ENCODE assay signal across 10 mouse cellular contexts in genomic region chr10:59799303-59800044, GRCm38 (mm10).
DNase-seq lines count a peak whose midpoint lies in the region; ATAC-seq lines count a peak whose summit lies in the region.
"Had no signal": no experiment of that assay in that cellular context is flagged by ENCODE, and none has a peak within 500 bp of the region (broad histone marks: within the 10 kb centered on the region; RNA-seq: fewer than 3 reads in every experiment).

No protein-coding gene starts in this region.

- WGBS in neural tube, embryonic 13.5 days = 56% methylated on average over 13 of the region's 13 CpGs

- H3K4me3 ChIP-seq in neural tube, embryonic 13.5 days = no peak overlapping the region
- H3K4me3 ChIP-seq: layer of hippocampus, adult 2 months had no signal

- no peaks in the 10 kb centered on the region for H3K9me3 ChIP-seq in neural tube, embryonic 13.5 days

- 0 out of 2 replicates have a peak overlapping the region, but pooled peaks have one; percentile 38 for H3K27ac ChIP-seq in neural tube, embryonic 13.5 days (replicated peaks)
- H3K27ac ChIP-seq: layer of hippocampus, adult 2 months had no signal

- no peaks in the 10 kb centered on the region for H3K27me3 ChIP-seq in neural tube, embryonic 13.5 days

- peaks cover 18% of the 10 kb centered on the region for H3K4me1 ChIP-seq in neural tube, embryonic 13.5 days (replicated peaks)

- 0 out of 2 replicates have a peak, but pooled peaks have one; percentile 22 for ATAC-seq in neural tube, embryonic 13.5 days (ENCODE audit: low read depth)

- no peak overlapping the region for H3K9ac ChIP-seq in neural tube, embryonic 13.5 days

- no peaks in the 10 kb centered on the region for H3K36me3 ChIP-seq in neural tube, embryonic 13.5 days

- DNase-seq in cerebellum, postnatal 14 days = peak; percentile 48 to 64
- no peak for DNase-seq in cerebellum, adult 9-11 months
- DNase-seq in neural tube, embryonic 10.5 days (ENCODE audit: extremely low spot score, low spot score) = no peak
- DNase-seq in kidney, postnatal 4 days = peak; percentile 43
- peak; percentile 28 for DNase-seq in retina, embryonic 14.5 days (ENCODE audit: low spot score)
- DNase-seq in thymus, postnatal 25 days = no peak
- DNase-seq in thymus, postnatal 14 days = no peak
- DNase-seq: gastrocnemius, postnatal 10 days had no signal

- H3K4me2 ChIP-seq in neural tube, embryonic 13.5 days = no peak overlapping the region

Comparison
In these comparisons a context has a peak if more than half of its experiments do, and no peak if none do; other contexts are left out.
1. DNase-seq: peak in cerebellum, postnatal 14 days (2 of 2), kidney, postnatal 4 days (2 of 2) and retina, embryonic 14.5 days (single experiment); none in cerebellum, adult 9-11 months (single experiment), neural tube, embryonic 10.5 days (single experiment), thymus, postnatal 25 days (single experiment) and thymus, postnatal 14 days (single experiment).